Mouse (Mus musculus): ENCODE results near the gene Camta1.

- TF ChIP-seq POLR2A (IDR thresholded peaks at IDR 0.05; ENCODE audit: extremely low read depth, insufficient read depth, low read length) (no peak; the same call in 1 of the 2 replicates), CTCF (IDR thresholded peaks at IDR 0.05; ENCODE audit: low read depth, low read length) (no peak)
Observed at GRCm38 (mm10) chr4:150872139-150872651, 989.5 kb downstream of the Camta1 start.

Data from liver, adult 2 months (tissue).